Mouse (Mus musculus): ENCODE data around the gene Atp8a1.

DNA sequence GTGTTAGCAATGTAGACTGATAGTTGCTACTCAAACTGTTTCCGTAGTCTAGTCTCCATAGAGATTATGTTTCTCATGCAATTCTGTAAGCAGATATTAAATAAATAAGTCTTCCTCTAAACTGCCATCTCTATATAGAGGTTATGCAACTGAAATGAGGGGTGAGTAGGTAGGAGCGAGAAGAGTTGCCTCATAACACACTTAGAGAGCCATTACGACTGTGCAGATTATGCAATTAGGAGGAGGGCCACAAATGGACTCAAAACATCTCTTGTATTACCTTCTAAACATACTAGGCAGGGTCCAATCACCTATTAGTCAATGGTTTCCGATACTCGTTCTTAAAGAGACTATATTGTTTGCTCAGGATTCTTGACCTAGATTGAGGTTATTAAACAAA is 23.5 kb downstream of the Atp8a1 start:
- TF ChIP-seq CTCF (IDR thresholded peaks at IDR 0.05; ENCODE audit: control insufficient read depth, insufficient read depth, insufficient read length), result no peak
- TF ChIP-seq USF1 (IDR thresholded peaks at IDR 0.05; ENCODE audit: low read depth), result no peak
- TF ChIP-seq FOSL1 (IDR thresholded peaks at IDR 0.05; ENCODE audit: insufficient read depth, low read length, poor library complexity, severe bottlenecking), result no peak
- TF ChIP-seq MYOG (IDR thresholded peaks at IDR 0.05; ENCODE audit: control insufficient read depth, extremely low read depth, insufficient read length), result no peak

Measured in C2C12 (cell line).